Mouse (Mus musculus): ENCODE results near the gene Ifna4.

DNA sequence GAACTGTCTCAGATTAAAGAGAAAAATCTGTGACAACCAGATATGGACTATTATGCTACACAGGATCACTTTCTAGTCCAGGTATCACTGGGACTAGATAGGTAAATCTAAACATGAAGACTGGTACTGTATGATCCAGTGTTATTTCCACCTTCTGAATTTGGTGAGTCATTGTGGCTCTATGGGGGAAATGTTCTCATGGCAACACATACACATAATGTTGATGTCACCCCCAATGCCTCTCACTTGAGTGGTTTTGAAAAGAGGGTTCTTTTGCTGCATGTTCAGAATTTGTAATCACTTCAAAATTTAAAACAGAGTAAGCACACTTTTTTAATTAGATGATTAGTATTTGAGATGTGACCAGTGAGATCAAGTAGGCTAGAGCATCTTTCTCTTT, 46.6 kb downstream of the Ifna4 start:
- TF ChIP-seq CTCF (IDR thresholded peaks at IDR 0.05; ENCODE audit: low read depth) (no peak), EP300 (IDR thresholded peaks at IDR 0.05; ENCODE audit: low read depth) (no peak)

All from liver, embryonic 14.5 days (tissue).